Mouse (Mus musculus) brain, adult 2 months (tissue): ENCODE data around the gene Tank.
A peak's percentile ranks its signal among the peaks of the same experiment; 100 is the strongest.

Source experiments
- DNase-seq: peaks from one replicate; pipeline ENCODE4 v3.0.0; 2011; ENCODE audit warnings: low read depth, low spot score

Tank gene

DNA sequence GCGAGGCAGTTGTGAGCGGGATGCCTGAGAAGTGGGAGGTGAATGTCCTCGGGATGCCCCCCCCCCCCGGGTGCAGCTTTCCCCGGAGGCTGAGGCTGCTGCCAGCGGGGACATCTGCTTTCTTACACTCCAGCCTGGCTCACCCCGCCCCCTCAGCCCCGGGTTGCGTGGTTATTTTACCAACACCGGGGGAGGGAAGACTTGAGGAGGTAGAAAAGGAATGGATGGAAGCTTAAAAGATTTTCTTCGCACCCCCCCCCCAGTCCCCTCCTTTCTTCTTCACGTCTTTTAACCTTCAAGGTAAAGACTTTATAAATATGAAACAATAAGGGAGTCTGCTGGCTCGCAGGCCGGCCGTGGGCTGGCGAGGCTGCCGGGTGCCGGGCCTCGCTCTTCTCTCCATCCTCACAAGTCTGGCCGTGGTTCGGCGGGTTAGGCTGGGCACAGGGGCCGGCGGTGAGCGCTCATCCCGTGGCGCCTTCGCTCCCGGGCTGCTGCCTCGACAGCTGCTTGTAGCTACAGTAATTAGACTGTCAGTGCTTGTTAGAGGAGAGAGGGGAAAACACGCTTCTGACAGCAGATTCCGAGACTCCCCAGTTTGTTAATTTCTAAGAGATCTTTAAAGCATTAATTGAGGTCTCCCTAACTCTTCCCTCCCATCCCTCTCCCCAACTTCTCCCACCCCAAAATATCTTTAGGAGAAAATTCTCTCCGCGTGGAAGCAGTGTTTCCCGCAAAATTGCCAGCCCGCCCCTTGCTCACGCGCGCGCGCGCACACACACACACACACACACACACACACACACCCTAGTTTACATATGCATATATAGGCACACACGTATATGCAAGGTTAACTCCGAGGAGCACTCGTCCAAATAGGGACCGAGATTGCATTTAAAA is 77.2 kb downstream of the Tank start:
- DNase-seq: peak; percentile 87

DNA sequence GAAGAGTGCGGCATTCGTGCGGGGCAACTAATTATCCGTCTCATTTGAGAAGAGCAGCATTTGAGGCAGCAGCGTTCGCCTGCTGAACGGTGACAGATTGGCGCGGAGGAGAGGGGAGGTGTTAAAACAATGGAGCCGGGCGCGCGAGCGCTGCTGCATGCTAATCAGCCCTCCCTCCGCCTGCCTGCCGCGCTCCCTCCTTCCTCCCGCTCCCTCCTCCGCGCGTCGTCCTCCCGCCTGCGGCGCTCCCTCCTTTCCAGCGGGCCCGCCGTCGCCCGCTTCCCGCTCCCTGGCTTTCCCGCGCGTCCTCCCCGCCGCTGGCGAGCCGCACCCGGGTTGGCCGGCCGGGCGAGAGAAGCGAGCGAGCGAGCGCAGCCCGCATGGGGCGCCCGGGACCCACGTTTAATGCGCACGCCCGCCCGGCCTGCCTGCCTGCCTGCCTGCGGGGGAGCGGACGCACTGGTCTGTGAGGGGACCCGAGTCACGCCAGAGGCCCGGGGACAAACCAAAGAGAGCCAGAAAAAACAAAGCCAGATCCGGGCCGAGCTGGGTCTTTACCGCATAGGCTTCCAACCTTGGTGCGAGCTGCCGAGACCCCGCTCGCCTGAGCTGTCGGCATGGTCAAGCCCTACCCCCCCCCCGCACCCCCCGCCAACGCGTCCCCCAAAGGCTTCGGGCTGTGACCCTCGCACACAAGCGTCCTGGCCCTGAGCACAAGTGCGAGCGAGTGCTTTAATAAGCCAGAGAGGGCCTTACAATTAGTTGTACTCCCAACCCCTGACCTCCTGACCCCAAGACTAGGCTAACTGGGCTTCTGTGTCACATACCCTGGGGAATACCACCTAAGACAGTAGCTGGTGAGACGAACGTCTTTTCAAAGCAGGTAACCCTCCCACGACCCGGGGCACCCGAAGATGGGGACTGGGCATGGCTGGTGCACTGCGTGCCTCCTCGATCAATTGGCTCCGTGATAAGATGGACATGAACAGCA is 78.3 kb downstream of the Tank start:
- DNase-seq: peak; percentile 96

GRCm38 (mm10) chr2:61659254-61659653 is 80.9 kb downstream of the Tank start:
- DNase-seq: no peak

DNA sequence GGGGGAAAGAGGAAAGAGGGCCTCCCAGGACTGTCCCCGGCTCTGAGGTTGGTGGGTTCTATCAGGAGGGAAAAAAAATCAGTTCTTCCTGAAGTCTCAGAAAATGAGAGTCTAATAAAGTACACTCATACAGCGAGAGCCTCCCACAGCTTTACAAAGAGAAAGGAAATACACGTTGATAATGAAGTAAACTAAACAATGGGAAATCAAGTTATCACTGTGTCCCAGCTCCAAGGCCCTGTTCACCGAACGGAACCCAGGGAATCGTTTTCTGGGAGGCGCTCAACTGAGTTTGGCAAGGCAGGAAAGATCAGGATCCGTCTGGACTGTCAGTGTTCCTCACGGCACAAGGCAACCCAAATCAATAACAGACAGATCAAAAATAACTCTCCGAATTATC is 84.4 kb downstream of the Tank start:
- DNase-seq: no peak

DNA sequence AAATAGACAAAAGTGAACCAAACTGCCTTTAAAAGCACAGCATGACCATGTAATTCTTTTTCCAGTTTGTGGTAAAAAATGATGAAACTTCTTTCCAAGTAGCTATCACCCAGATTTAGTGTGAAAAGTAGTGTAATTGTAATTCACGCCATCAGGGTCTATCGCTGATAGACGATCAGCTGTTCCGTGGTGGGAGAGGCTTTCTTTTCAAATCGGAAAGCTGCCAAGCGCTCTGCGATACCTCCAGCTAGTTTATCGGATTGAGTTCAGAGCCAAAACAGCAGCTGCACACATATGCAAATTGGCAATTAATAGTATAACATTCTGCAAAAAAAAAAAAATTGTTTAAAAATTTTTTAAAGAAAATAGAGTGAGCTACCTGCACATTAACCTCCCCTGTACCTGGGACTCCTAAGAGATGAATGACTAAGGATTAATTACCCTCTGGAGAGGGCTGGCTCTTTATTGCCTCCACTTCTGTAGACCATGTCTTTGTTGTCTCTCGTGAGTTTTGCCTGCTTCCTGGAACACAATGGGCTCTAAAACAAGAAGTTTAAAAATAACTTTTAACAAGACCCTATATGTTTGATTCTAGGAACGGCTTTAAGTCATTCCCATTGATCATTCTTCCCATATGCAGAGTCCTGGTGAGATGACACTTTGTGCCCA is 85.3 kb downstream of the Tank start:
- DNase-seq: no peak

GRCm38 (mm10) chr2:61667420-61667819 is 89.0 kb downstream of the Tank start:
- no peak for DNase-seq

DNA sequence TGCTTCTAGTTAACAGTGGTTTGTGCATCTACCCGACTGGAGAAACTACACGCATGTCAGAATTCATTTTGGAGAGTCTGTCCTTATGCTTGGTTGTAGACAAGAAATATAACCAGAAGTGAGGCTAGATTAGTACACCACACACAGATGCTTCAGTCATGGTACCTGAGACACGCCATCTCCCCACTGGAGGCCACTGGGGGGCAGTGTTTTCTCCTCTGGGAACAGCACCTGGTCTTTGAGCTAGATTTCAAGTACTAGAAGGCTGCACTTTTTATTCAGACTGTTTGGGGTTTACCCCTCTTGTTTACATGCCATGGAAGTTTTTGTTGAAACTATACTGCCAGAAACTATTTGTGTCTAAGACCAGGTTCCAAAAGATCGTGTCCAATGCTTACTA is 89.9 kb downstream of the Tank start:
- peak; percentile 79 for DNase-seq

- no peak for DNase-seq
Measured at GRCm38 (mm10) chr2:61674555-61674954, 96.2 kb downstream of the Tank start.

DNA sequence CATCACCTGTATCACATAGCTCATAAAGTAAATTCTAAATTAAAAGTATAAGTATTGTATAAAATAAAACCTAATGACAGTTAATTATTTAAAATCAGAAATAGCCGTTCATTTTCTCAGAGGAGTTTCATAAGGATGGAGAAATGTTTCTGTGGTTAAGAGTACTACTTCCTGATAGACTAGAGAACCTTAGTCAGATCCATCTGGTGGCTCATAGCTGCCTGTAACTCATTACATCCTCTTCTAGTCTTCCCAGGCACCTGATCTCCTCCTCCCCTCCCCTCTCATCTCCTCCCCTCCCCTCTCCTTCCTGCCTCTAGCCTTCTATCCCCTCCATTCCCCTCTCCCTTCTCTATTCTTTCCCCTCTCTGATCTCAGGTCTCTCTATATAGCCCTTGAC is 103.2 kb downstream of the Tank start:
- no peak for DNase-seq

DNA sequence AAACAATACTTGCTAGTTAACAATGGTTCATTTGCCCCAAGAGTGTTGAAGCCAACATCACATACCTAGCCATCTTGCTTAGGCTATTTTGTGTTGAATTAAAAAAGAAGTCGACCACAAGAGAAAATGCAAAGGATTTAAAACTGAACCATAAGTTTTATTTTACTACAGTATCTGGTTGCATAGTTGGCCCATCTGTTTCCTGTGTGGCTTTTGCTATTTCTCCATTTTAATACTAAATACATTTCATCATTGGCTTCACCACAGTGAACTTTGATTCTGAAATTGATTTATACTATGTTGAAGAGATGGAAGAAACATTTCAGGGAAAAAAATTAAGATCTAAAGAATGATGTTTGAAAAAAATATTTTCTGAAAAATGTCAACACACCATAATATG is 108.1 kb downstream of the Tank start:
- DNase-seq: no peak

DNA sequence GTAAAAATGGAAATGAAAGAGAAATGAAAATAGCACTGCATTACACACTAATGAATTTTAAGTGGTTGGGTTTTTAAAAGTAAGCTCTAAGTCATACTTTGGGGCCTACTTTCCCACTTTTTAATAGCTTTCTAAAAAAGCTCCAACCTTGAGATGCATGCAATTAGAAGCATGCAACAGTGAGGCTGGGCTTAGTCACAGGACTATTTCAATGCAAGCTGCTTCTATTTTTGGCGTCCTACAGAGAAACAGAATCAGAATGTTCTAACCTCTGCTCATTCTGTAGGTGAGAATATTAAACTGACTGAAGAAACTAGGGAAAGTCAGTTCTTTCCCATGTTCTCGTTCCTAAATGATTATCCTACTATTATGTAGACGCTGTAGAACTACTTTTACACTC is 110.7 kb downstream of the Tank start:
- peak; percentile 81 for DNase-seq
